Mouse (Mus musculus) spleen, adult 12 weeks (tissue): ENCODE data around the gene Hoxa5.

Source experiments
- DNase-seq: peaks from one replicate; pipeline ENCODE4 v3.0.0; 2022; ENCODE audit warnings: low spot score

Gene Hoxa5

DNA sequence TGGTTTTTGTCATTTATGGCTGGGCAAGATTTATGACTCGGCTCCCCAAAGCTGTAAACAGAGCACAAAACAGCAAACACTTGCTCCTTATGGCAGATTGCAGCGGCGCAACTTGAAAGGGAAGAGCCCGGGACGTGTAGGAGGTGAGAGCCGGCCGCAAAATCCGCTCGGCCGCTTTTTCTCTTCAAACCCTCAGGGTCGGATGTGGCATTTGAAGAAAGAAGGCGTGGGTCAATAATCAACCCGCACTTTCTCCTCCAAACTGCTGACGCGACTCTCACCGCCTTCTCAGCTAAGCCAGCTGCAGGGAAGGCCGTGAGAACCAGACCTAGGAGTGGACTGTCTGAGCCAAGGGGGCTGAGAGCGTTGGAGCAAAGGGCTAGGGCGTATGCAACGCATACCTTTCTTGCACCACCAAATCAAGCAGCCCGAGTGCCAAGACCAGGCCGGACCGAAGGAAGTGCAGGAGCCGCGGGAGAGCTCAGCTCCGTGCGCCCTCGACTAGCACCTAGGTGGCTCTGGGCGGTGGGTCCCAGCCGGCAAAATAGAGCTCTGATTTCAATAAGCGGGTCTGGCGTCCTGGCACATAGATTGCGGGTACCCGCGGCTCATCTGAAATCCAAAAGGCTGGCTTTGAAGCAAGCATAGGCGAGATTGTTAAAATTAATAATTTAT, 27.2 kb downstream of the Hoxa5 start, which contains the start of gene 5730596B20Rik:
TSS of gene 5730596B20Rik (plus strand) at position 438 of the 675 bp plus-strand sequence.
- no peak for DNase-seq

DNA sequence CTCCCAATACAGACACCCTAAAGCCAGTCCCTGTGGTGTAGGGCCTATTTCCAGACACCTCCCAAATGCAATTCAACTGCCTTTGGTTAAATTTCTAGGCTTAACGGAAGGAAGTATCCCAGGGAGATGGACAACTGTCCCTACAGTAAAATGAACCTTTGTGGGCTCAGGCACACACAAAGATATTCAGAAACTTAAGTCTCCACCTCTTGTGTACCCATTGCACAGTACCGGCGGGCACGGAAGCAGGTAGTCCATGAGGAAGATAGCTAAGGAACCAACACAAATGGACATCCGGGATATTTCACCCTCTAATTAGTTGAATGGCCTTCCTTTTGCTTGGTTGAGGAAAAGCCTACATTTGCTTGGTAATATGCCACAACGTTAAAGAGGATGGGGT, 28.0 kb downstream of the Hoxa5 start:
- DNase-seq, result no peak

DNA sequence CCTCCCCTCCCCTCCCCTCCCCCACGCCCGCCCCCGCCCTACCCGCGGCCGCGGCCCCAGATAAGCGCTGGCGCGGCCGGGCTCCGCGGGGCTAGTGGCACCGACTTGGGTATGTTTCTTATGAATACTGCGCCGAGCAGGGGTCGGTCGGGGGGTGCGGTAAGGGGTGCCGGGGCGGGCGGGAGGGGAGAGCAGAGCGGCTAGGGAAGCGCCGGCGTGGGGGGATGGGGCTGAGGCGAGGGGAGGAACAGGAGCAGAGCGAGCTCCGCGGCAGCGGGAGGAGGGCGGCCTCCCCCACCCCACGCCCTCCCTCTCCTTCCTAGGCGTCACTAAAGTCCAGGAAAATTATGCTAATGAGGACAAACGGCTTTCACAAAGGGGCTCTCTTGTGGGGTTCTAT, 28.5 kb downstream of the Hoxa5 start:
- no peak for DNase-seq

DNA sequence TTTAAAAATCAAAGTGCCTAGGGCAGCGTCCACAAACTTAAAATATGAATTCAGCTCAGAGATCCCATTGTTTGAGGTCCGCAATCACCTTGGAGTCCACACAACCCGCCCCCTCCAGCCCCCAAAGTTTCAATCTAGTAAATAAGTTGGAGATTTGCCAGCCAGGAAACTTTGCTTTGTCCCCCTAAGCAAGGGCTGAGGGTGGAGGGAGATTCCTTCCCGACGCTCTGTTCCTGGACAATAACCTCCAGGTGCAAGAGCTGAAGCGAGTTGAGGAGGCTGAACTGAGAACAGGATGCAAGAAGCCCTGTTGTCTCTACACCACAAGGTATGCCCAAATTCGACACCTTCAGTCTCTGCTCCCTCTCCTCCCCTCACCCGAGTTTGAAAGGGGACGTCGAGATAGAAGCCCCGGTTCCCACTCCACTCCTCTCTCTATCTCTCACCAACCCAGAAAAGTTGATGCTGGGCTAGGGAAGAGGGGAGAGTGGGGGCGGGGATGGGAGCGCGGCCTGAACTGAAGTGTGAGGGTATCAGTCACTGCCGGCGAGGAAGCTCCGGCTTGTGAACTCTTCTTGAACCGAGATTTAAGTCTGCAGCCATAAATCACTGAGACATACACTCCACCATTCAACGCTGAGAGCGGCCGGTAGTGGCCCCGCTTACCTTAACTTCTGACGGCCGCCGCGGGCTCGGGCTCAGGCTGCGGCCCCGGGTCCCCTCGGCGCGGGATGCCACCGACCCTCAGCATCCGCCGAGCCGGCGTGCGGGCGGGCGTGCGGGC, 29.2 kb downstream of the Hoxa5 start:
- no peak for DNase-seq

DNA sequence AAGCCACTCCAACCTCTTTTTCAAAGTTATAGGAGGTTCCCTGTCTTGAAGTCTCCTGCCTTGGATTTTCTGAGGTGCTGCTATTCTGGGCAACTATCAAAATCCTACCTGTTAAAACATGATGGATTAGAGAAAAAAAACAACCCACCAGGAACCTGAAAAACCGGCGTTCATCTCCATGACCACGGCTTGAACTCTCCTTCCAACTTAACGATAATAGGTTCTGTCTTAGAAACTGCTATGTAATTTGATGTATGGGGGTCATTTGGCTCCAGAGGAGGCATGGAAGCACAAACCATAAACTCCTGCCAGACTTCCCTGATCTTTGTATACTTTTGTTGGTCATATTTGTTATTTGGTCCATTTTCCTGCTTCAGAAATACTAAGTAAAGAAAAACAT, 30.7 kb downstream of the Hoxa5 start:
- DNase-seq, result no peak

DNA sequence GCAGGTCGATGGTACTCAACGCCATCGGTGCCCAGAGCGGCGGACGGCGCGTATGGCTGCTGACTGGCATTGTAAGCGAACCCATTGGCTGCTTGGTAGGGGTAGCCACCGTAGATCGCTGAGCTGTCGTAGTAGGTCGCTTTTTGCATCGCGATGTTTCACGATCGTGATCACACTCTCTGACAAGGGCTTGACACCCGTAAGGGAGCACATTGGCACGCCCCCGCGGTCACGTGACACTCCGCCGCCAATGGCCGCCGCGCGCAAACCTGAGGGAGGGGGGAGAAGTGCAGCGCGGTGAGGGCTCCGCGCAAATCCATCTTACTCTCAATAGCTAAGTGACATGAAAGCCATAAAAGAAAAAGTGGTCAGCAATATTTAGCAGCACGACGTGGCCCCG, 31.9 kb downstream of the Hoxa5 start:
- DNase-seq, result no peak

DNA sequence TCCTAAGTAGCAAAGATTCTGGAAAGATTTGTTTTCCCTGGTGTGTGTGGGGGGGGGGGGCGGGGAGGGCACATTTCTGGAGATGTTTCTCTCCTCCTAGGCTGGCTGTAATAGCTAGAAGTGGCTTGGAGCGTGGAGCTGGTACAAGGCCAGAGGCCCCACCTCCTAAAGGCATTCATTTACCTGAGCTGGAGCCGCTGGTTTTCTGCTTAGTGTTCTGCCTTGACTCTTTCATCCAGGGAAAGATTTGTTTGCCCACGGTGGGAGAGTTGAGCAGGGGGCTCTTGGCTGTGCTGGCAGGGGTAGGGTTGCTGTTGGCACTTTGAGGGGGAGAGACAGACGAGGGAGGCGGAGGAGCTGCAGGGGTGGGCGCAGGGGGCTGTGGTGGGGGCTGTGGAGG, 32.4 kb downstream of the Hoxa5 start:
- DNase-seq, result no peak

DNA sequence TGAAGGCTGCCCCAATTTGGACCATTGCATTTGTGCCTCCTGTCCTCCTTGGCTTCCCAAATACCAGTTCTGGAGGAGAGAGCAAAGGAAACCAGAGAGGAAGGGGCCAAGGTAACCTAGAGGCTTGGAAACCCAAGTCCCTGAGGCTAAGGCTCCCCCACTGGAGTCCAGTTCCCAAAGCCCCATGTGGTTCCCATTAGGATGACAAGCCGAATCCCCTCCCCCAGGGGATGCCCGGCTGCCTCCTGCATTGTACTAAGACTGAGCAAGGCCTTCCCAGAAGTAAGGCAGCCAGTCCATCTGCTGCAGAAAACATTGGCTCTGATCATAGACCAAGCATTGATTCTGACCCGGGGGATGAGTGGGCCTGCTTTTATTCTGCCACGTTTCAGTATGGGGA, 33.1 kb downstream of the Hoxa5 start:
- no peak for DNase-seq

DNA sequence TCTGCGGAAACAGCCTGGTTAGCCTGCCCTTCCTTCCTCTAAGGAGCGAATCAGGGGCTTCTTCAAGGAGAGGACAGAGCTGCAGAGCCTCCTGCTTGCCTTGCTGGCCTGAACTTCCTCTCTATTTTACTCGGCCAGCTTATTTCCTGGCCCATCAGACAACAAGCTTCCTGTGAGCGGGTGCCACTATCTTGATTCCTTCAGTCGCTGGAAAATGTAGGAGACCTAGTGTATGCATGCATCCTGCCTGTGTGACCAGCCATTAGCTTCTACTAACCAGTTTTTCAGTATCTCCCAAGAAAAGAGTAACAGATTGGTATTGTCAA, 33.5 kb downstream of the Hoxa5 start:
- DNase-seq, result no peak

DNA sequence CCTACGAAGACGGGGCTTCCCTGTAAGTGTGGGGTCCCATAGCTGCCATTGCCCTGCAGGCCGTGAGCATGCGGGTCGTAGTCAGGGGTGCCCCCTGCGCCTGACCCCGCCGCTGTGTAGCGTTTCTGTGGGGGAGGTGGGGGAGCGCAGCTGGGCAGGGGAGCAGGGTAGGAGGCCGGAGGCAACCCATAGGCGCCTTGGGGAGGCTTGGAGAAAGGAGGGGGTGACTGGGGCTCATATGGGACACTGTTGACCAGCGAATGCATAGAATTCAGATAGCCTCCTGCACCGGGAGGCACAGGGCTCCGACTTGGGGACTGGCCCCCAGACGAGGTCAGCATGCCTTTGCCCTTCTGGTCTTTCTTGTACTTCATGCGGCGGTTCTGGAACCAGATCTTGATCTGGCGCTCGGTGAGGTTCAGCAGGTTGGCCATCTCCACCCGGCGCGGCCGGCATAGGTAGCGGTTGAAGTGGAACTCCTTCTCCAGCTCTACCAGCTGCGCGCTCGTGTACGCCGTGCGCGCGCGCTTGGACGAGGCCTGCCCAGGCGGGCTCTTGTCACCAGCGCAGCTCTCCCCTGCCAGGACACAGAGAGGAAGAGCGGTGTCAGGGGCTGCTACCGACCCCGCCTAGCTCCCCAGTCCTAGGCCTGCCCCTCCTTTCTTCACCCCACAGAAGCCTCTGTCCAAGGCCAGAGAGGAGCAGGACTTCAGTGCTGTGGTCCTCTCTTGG, 34.1 kb downstream of the Hoxa5 start:
- DNase-seq, result no peak

DNA sequence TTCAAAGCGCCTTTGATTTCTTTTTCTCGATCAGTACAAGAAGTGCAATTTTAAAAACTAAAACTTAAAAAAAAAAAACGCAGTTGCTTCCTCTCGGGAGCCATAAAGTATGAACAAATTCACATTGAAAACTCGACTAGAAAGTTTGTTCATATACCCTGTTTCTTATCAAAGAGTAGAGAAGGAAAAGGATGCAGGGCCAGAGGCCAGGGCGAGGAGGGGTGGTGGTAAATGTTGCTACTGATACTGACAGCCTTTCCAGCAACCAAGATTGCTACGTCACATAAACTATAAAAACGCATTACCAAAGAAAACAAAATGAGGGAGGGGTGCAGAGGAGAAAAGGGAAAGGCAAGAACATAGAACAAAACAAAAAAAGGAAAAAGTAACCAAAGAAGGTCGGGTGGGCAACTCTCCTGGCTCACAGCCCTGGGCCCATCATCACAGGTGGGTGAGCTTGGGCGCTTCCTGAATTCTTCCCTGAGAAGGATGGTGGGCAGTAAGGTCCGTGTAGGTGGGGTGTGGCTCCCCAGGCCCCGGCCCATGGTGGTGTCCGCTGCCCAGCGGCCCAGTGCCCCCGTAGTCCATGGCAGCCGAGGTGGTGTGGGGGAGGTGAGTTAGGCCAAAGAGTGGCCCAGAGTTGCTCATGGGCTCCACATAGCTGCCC, 34.8 kb downstream of the Hoxa5 start:
- no peak for DNase-seq

DNA sequence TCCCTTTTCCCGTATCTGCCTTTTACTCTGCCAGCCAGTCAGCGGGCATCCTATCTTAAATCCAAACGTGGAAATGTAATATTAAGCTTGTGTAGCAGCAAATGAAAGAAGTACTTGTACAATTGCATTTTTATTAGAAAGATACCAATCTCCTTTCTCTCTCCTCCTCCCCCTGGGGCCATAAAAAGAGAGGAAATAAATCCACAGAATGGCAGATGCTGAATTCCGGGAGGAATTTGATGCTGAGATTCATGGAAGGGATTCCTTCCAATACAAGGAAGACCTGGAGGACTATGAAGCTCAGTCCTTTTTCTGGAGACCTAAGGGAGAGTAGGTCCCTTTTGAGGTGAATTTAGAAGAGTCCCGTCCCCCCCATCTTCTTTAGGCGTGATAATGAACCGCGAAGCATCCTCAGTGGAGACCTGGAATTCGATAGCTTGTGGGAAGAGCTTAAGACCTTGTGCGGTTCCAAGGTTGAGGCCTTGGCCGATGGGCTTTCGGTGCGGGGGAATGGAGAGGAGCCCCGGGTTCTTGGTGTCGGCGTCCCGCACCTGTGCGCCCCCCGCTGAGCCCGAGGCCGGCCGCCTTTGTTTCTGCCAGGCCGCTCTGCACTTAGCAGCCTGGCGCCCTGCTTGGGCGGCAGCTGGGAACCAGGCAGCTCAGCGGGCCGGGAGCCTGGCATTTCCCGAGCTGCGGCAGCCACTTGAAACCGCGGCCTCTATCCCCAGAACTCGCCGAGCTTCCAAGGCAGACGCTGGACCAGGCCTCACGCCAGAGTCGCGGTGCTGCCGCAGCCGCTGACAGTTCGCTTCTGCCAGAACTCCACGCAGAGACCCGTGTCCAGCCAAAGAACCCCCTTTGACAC, 36.0 kb downstream of the Hoxa5 start:
- DNase-seq, result no peak

DNA sequence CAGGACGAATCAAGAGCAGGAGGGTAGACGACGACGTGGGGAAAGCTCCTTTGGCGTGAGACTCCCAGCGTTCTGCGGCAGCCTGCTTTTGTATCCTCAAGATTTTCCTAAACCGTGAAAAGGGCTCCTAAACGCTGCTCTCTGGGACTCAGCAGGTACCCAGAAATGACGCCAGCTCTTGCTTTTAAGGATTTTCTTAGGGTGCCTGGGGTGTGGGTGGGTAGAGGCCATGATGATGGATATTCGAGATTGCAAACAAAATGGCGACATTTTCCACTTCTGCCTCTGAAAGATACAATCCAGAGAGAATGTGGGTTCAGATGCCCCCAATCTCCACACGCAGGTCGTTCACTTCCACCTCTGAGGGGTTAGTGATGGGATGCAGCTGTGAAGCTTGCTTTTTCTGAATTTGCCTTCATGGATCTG, 36.6 kb downstream of the Hoxa5 start:
- DNase-seq, result no peak

DNA sequence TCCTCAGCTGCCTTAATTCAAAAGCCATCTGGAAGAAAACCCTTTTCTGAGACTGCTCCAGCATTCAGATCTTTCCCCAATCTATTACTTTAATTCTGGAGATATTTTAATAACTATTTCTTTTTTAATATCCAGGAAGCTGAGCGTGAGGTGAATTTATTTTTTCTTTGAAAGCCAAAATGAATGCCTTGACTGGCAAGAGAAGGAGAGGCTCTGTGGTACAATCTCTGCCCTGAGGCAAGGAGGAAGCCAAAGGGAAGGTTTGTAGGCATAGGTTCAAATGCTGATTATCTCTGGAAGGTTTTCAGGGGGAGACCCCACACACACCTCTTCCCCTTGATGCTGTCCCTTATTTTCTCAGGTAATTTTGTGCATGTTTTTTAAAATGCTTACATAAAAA, 37.2 kb downstream of the Hoxa5 start:
- DNase-seq, result no peak

DNA sequence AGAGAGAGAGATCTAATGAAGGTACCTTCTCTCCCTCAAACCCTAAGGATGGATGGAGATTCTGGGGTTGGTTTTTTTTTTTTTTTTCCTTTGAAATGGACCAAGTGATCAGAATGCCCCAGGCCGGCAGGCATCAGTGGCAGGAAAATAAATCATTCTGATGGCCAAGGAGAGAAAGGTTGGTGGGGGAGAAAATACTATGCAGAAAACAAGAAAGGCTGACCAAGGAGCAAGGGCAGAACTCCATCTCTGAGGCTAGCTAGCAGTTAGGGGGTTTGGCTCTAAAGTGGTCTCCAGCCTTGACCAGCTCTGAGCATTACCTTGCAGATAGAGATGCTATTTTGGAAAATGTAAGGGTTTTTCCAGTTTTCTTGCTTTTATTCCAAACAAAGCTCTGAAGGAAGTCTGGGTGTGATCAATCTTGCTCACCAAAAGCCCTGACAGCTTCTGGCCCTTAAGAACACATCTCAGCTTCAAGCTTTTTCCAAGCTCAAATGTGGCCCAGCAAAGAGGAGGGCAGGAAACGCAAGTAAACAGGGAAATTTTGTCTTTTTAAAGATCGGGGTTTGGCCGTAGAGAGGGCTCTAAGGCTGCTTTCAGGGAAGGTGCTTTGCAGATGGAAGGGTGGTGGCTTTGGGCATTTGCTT, 37.8 kb downstream of the Hoxa5 start:
- no peak for DNase-seq

DNA sequence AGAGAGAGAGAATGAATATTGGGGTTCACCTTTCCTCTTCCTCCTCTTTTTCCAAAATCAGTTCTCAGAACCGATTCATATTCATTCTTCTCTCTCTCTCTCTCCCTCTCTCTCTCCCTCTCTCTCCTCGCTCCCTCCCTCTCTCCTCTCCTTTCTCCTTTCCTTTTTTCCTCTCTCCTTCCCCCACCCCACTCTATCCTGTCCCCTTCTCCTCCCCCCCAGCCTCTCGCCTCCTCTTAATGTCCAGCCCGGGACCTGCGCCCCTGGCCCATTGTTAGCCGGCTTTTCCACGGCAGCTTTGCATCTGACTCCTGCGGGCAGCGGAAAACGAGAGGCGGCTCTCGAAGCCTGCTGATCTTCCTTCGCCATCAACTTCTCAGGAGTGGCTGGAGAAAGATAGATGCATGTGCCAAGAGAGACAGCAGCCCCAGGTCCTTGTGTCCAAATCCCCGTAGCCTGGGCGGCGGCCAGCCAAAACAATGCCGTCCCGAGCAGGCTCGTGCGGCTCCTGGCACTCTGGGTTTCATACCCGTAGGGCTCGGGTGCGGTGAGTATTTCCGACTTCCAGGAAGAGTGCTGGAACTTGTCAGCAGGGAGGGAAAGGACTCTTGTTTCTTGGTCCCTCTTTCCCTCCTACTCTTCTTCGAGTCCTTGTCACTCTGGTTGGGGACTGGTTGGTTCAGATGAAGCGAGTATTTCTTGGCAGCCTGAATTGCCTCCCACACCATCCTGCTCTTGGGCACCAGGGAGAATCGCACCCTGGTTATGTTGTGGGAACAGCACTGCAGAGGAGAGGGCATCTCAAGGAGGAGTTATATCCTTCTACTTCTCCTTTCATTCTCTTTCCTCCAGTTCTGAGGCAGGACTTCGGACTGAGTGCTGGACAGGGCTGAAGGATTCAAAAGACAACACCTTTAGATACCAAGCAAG, 38.7 kb downstream of the Hoxa5 start:
- no peak for DNase-seq

DNA sequence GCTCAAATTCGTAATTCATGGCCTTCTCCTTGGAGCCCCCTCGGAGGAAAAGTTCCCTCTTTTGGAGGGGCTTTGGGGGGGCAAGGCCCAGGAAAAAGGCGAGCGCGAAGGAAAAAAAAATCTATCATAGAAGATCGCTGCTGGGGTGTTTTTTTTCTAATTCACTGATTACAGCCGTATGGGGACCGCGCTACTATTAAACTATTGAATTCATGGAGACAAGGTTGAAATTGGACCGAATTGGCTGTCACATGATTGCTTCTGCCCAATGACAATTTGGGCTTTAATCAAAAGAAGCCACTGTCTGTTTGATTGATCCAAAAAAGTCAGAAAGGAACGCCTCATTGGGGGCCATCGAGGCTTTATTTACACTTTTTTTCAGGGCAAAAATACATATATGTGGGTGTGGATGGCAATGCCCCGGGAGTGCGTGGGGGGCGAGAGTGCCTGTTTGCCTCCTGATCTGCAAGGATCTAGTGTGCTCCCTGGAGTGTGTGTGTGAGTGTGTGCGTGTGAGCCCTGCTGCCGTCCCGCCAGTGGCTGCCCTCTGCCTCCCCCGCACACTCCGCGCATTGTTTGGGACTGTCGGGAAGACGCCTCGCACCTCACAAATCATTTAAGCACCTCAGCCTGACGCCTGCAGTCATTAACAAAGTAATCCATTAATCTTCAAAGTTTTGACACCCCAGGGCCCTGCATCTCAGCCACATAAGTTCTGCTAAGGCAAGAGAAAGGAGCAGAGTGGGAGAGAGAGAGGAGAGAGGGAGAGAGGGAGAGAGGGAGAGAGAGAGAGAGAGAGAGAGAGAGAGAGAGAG, 39.6 kb downstream of the Hoxa5 start, which contains the start of gene Hoxa2:
TSS of gene Hoxa2 (minus strand) at position 206 of the 815 bp plus-strand sequence.
- DNase-seq, result no peak

DNA sequence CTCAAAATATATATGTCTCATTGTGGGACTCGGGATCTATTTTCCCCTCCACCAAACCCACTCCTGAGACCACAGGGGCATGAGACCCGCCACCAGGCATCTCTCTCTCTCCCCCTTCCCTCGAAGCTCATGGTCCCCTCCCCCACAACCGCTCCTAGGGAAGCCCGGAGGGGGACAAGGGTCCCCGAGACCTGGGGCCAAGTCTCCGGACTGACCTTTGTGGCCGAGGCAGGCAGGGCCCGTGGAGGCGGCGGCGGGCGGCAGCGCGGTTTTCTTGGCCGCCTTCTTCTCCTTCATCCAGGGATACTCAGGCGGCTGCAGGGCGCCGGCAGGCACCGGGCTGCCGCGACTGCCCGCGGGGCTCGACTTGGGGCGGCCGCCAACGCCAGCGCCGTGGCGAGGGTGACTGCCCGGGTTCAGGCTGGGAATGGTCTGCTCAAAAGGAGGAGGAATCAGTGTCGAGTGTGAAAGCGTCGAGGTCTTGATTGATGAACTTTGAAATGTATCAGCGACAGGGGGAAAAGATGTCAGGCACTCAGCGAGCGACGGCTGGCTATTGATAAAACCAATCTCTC, 40.2 kb downstream of the Hoxa5 start:
- no peak for DNase-seq
